Mouse (Mus musculus) kidney, adult 2 months (tissue): ENCODE results near the gene Trib3. TPM values are rescaled to one million over a fixed set of nuclear protein-coding genes. Genes with fewer than 3 reads are reported as not detected.
"Not testable (repeated sequence)": the region's sequence is repeated elsewhere in the genome, so short reads cannot be mapped to it uniquely, and the experiment has no call there.

Source experiments
- DNase-seq: peaks from one replicate; pipeline ENCODE4 v3.0.0; 2021
- H3K27ac ChIP-seq: fragments of 200-500 bp; 2 replicates; pipeline ENCODE4 v1.5.1; 2012; ENCODE audit warnings: low read depth, low read length, control low read depth, inconsistent platforms; ENCODE audit not compliant: insufficient read depth
- H3K27me3 ChIP-seq: fragments of 200-500 bp; replicated peaks from 2 replicates; pipeline ENCODE4 v1.6.1; 2012; ENCODE audit warnings: mild to moderate bottlenecking, moderate library complexity, low read length, inconsistent platforms; ENCODE audit not compliant: control insufficient read depth, insufficient read depth
- H3K36me3 ChIP-seq: fragments of 200-500 bp; 2 replicates; pipeline ENCODE4 v1.6.1; 2012; ENCODE audit warnings: mild to moderate bottlenecking, moderate library complexity, low read length, inconsistent platforms; ENCODE audit not compliant: control insufficient read depth, insufficient read depth
- H3K4me1 ChIP-seq: fragments of 200-500 bp; 2 replicates; pipeline ENCODE4 v1.6.1; 2011; ENCODE audit warnings: low read length; ENCODE audit not compliant: control insufficient read depth, insufficient read depth
- H3K4me3 ChIP-seq: fragments of 200-500 bp; 2 replicates; pipeline ENCODE4 v1.5.1; 2011; ENCODE audit warnings: mild to moderate bottlenecking, low read depth, low read length, control low read depth; ENCODE audit not compliant: insufficient read depth
- CTCF ChIP-seq: fragments of 200-500 bp; conservative IDR thresholded peaks from 2 replicates; pipeline ENCODE4 v1.5.1; 2011; ENCODE audit warnings: low read depth, mild to moderate bottlenecking, control low read depth, low read length, moderate library complexity, mixed read lengths; ENCODE audit not compliant: insufficient read depth, insufficient read length
- POLR2A ChIP-seq: fragments of 200-500 bp; IDR thresholded peaks from one replicate; pipeline ENCODE4 v1.6.1; 2011; ENCODE audit warnings: low read depth, low read length, control low read depth
- WGBS: fragments of 180-500 bp; shearing (Covaris S2); methylation state at CpG from one replicate; pipeline ENCODE4 v1.1.7; 2018; 5-methylcytosine and 5-hydroxymethylcytosine counted together
- polyA plus RNA-seq: library from polyadenylated mRNA; depleted of rRNA; stranded (reverse); fragments of >200 nt; gene quantifications from 2 replicates; pipeline ENCODE4 v1.2.3, GENCODE M21; 2012

Gene Trib3
- polyA plus RNA-seq, 1 experiment = 1.4 TPM

DNA sequence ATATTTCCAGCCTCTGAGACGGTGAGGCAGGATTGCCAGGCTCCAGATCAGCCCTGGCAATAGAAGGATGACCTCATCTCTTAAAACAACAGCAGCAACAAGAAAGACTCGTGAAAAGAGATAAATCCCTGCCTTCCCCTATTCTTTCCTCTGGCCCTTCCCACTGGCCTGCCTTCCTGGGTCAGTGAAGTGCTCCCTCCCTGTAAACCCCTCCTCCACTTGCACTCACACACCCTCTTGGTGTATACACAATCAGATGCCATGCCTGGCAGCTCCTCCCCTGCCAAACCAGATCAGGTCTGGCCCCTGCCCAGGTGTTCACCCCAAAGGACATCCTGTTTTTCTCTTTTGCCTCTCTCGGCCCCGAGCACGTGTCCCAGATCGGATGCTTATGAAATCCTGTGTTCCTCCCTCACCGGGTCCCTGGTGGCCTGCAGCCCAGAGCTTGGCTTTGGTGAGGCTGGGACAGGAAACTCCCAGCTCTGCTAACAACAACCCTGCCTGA lies 16.5 kb upstream of the Trib3 start:
- 37% methylated on average over 7 of the region's 7 CpGs for WGBS
- peak overlapping the region; percentile 49; the same call in 1 of the 2 replicates for H3K27ac ChIP-seq
- H3K4me1 ChIP-seq = peaks cover 7% of the 10 kb centered on the region; the same call in 1 of the 2 replicates
- DNase-seq = peak; percentile 88
- TF ChIP-seq CTCF (no peak), POLR2A (no peak)
- H3K4me3 ChIP-seq = no peak overlapping the region
- H3K36me3 ChIP-seq = no peaks in the 10 kb centered on the region
- no peaks in the 10 kb centered on the region for H3K27me3 ChIP-seq

GRCm38 (mm10) chr2:152359616-152360015 lies 15.8 kb upstream of the Trib3 start:
- DNase-seq = peak; percentile 70
- TF ChIP-seq POLR2A (no peak), CTCF (no peak)
- H3K27ac ChIP-seq = peak overlapping the region; percentile 49; the same call in 1 of the 2 replicates
- H3K4me3 ChIP-seq = no peak overlapping the region
- no peaks in the 10 kb centered on the region for H3K27me3 ChIP-seq
- no peaks in the 10 kb centered on the region for H3K36me3 ChIP-seq
- WGBS = 51% methylated on average over 5 of the region's 5 CpGs
- H3K4me1 ChIP-seq = peaks cover 7% of the 10 kb centered on the region; the same call in 1 of the 2 replicates

GRCm38 (mm10) chr2:152358977-152359376 lies 15.1 kb upstream of the Trib3 start:
- H3K4me3 ChIP-seq, H3K27me3 ChIP-seq, H3K27ac ChIP-seq, H3K36me3 ChIP-seq, DNase-seq, H3K4me1 ChIP-seq: not testable (repeated sequence)
- WGBS = 87% methylated on average over 5 of the region's 5 CpGs
- peak; percentile 19; the same call in 1 of the 2 replicates for TF ChIP-seq CTCF

GRCm38 (mm10) chr2:152357254-152357653 lies 13.4 kb upstream of the Trib3 start:
- Histone ChIP-seq H3K27me3 (no peaks in the 10 kb centered on the region), H3K4me1 (0 out of 2 replicates have a peak, but pooled peaks cover 3% of the 10 kb centered on the region), H3K36me3 (no peaks in the 10 kb centered on the region), H3K27ac (no peak overlapping the region), H3K4me3 (no peak overlapping the region)
- WGBS = 86% methylated on average over 3 of the region's 3 CpGs
- no peak for DNase-seq
- TF ChIP-seq CTCF = no peak
- no peak for TF ChIP-seq POLR2A

DNA sequence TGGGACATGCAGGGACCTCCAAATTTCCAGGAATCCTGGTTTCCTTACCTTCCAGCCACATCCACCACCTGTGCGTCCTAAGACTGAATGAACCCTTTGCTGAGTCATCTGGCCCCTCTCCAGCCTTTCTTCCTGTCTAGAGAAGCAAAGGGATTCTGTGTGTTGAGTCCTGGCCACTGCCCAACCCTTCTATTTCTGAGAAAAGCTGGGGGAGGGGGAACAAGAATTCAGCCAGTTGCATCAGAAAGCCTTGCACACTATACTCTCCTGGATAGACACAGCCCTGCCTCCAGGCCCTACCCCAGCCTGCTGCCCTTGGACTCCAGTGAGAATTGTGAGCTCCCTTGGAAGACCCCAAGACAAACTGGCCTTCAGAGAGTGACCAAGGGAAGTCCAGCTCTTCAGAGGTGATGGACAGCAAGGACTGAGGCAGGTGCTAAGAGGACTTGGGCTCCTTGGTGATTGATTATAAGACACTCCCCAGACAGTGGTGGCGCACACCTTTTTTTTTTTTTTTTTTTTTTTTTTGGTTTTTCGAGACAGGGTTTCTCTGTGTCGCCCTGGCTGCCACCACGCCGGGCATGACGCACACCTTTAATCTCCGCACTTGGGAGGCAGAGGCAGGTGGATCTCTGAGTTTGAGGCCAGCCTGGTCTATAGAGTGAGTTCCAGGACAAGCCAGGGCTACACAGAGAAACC lies 6.2 kb upstream of the Trib3 start:
- Histone ChIP-seq H3K4me3 (no peak overlapping the region), H3K36me3 (no peaks in the 10 kb centered on the region), H3K27ac (no peak overlapping the region), H3K27me3 (no peaks in the 10 kb centered on the region), H3K4me1 (no peaks in the 10 kb centered on the region)
- WGBS = 86% methylated on average over 8 of the region's 8 CpGs
- DNase-seq = peak; percentile 87
- no peak for TF ChIP-seq POLR2A
- TF ChIP-seq CTCF = no peak

- no peak overlapping the region for H3K27ac ChIP-seq
- H3K36me3 ChIP-seq = no peaks in the 10 kb centered on the region
- H3K4me1 ChIP-seq = no peaks in the 10 kb centered on the region
- TF ChIP-seq CTCF = no peak
- TF ChIP-seq POLR2A = no peak
- 92% methylated on average over 6 of the region's 6 CpGs for WGBS
- no peak overlapping the region for H3K4me3 ChIP-seq
- no peaks in the 10 kb centered on the region for H3K27me3 ChIP-seq
- DNase-seq = no peak
These were observed 5.4 kb upstream of the Trib3 start for GRCm38 (mm10) chr2:152349205-152349604.

- Histone ChIP-seq H3K4me3 (no peak overlapping the region), H3K36me3 (no peaks in the 10 kb centered on the region), H3K27me3 (no peaks in the 10 kb centered on the region), H3K27ac (no peak overlapping the region), H3K4me1 (no peaks in the 10 kb centered on the region)
- WGBS = 87% methylated on average over 2 of the region's 2 CpGs
- TF ChIP-seq POLR2A = no peak
- no peak for TF ChIP-seq CTCF
- DNase-seq = no peak
These were observed 3.9 kb upstream of the Trib3 start for GRCm38 (mm10) chr2:152347722-152348121.

DNA sequence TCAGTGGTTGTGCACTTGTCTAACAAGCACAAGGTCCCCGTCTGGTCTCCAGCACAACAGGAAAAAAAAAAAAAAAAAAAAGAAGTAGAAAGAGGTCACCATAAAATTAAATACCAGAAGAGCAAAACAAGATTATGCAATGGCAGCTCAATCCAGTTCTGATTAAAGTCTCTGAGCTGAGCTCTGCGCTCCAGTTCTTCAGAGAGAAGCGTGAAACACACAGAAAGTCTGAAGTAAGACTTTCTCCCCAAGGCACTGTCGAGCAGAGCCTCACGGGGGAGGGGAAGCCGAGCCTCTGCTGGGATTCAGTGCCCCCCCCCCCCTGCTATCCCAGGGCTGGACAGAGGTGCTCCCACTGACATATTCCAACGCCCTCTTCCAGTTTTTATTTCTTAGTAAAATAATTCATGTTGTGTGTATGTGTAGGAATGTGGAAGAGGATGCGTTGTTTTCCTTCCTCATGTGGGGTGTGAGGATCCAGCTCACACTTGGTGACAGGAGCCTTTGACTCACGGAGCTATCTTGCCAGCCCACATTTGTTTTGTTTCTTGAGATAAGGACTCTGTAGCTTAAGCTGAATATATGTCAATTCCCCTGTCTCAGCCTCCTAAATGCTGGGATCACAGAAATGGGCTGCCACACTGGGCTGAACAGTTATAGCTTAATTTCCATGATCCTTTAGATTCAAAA lies 3.1 kb upstream of the Trib3 start:
- Histone ChIP-seq H3K27me3 (no peaks in the 10 kb centered on the region), H3K4me1 (no peaks in the 10 kb centered on the region), H3K4me3 (no peak overlapping the region), H3K27ac (peak overlapping the region; percentile 19; the same call in 1 of the 2 replicates), H3K36me3 (no peaks in the 10 kb centered on the region)
- TF ChIP-seq CTCF = no peak
- no peak for TF ChIP-seq POLR2A
- DNase-seq = no peak
- 52% methylated on average over 9 of the region's 9 CpGs for WGBS
